Mouse (Mus musculus): ENCODE measurements around the gene Tmco1.

GRCm38 (mm10) chr1:167362819-167363218, 54.6 kb downstream of the Tmco1 start:
- TF ChIP-seq CTCF (IDR thresholded peaks at IDR 0.05; ENCODE audit: extremely low read depth, insufficient read length, insufficient replicate concordance, low read depth, low read length) (no peak), POLR2A (IDR thresholded peaks at IDR 0.05; ENCODE audit: low read depth, low read length) (no peak)
